Mouse (Mus musculus): ENCODE data around the gene Olfr1022.

Olfr1022 gene

GRCm38 (mm10) chr2:85868294-85868693 lies at the start of gene Olfr1022:
Olfr1022 (plus strand) TSS chr2:85868594.
- DNase-seq: no peak

- DNase-seq: no peak
These were observed 23.0 kb upstream of the Olfr1022 start, which contains the start of gene Olfr1019 for GRCm38 (mm10) chr2:85845383-85845782. Olfr1019 (minus strand) TSS chr2:85845483.

- no peak for DNase-seq
These were observed 21.7 kb upstream of the Olfr1022 start, which contains the start of gene Olfr1020 for GRCm38 (mm10) chr2:85846730-85847129. Olfr1020 (plus strand) TSS chr2:85847030.

GRCm38 (mm10) chr2:85885340-85885739 lies 16.9 kb downstream of the Olfr1022 start, which contains the start of gene Olfr1023:
Olfr1023 (plus strand) TSS chr2:85885640.
- no peak for DNase-seq

- no peak for DNase-seq
These were observed 36.6 kb downstream of the Olfr1022 start, which contains the start of gene Olfr1024 for GRCm38 (mm10) chr2:85904952-85905351. Olfr1024 (minus strand) TSS chr2:85905052.

- DNase-seq: no peak
These were observed 44.8 kb downstream of the Olfr1022 start for GRCm38 (mm10) chr2:85913197-85913596.

GRCm38 (mm10) chr2:85914893-85915292 lies 46.5 kb downstream of the Olfr1022 start, which contains the start of gene Olfr1025-ps1:
Olfr1025-ps1 (plus strand) TSS chr2:85915193.
- no peak for DNase-seq
